Mouse (Mus musculus) CH12.LX (cell line): ENCODE measurements around the gene 2610002M06Rik. TPM values are rescaled to one million over a fixed set of nuclear protein-coding genes. Genes with fewer than 3 reads are reported as not detected.

ENCODE experiments used
- DNase-seq: peaks from one replicate; pipeline ENCODE4 v3.0.0-alpha.2; 2013; ENCODE audit errors: extremely low read depth
- H3K27ac ChIP-seq: 2 replicates; pipeline ENCODE4 v1.5.1; 2012; ENCODE audit warnings: low read depth, mild to moderate bottlenecking, control low read depth, moderate library complexity; ENCODE audit not compliant: insufficient read depth
- H3K27me3 ChIP-seq: replicated peaks from 2 replicates; pipeline ENCODE3; 2012; ENCODE audit warnings: inconsistent platforms
- H3K36me3 ChIP-seq, 2 experiments: replicated peaks in 1 of 2; 2 replicates each; pipeline versions ENCODE3 to v1.6.1; 2012; ENCODE audit warnings: inconsistent platforms in 1 of 2, low read length in 1 of 2, mild to moderate bottlenecking in 1 of 2, mixed read lengths in 1 of 2, moderate library complexity in 1 of 2; ENCODE audit not compliant: control insufficient read depth in 1 of 2, insufficient read depth in 1 of 2
- H3K4me1 ChIP-seq, 2 experiments: 2 replicates each; pipeline ENCODE4 v1.6.1; 2012; ENCODE audit warnings: inconsistent platforms in 1 of 2, moderate library complexity in 1 of 2; ENCODE audit not compliant: insufficient read depth in 2 of 2, control insufficient read depth in 1 of 2
- H3K4me2 ChIP-seq: 2 replicates; pipeline ENCODE4 v1.6.1; 2012; ENCODE audit warnings: low read depth, mild to moderate bottlenecking, control low read depth; ENCODE audit not compliant: poor library complexity, insufficient read depth, severe bottlenecking
- H3K4me3 ChIP-seq, 3 experiments: fragments of 150-350 bp in 1 of 3; sonication (generic) in 1 of 3; replicated peaks in 1 of 3; 2 replicates each; pipeline versions ENCODE3 to v1.5.1; 2011 to 2012; ENCODE audit warnings: low read depth in 2 of 3, low read length in 2 of 3, mild to moderate bottlenecking in 2 of 3, moderate library complexity in 2 of 3, control low read depth in 1 of 3, improper control_type of control experiment in 1 of 3, inconsistent platforms in 1 of 3, mixed read lengths in 1 of 3; ENCODE audit not compliant: poor library complexity in 1 of 3
- H3K79me2 ChIP-seq: replicated peaks from 2 replicates; pipeline ENCODE4 v1.6.1; 2012; ENCODE audit warnings: mild to moderate bottlenecking, moderate library complexity; ENCODE audit not compliant: control insufficient read depth, poor library complexity, insufficient read depth, severe bottlenecking; ENCODE audit errors: extremely low read depth
- H3K9ac ChIP-seq: 2 replicates; pipeline ENCODE4 v1.6.1; 2012; ENCODE audit warnings: low read depth, mild to moderate bottlenecking, control low read depth, moderate library complexity; ENCODE audit not compliant: insufficient read depth
- H3K9me3 ChIP-seq: replicated peaks from 2 replicates; pipeline ENCODE3; 2012; ENCODE audit warnings: low read length, inconsistent platforms, mixed read lengths
- BHLHE40 ChIP-seq: IDR thresholded peaks from 2 replicates; pipeline ENCODE4 v1.6.1; 2011; ENCODE audit warnings: mild to moderate bottlenecking, low read depth, low read length, improper control_type of control experiment
- CHD2 ChIP-seq: IDR thresholded peaks from 2 replicates; pipeline ENCODE4 v1.6.1; 2011; ENCODE audit warnings: low read length, improper control_type of control experiment
- CTCF ChIP-seq, 2 experiments: IDR thresholded peaks in 1 of 2; conservative IDR thresholded peaks in 1 of 2; 2 replicates each; pipeline ENCODE4 v1.5.1; 2011 to 2012; ENCODE audit warnings: low read depth in 2 of 2, low read length in 2 of 2, improper control_type of control experiment in 1 of 2, inconsistent platforms in 1 of 2, mild to moderate bottlenecking in 1 of 2, moderate library complexity in 1 of 2
- ELF1 ChIP-seq: IDR thresholded peaks from 2 replicates; pipeline ENCODE4 v1.6.1; 2014; ENCODE audit warnings: low read depth, mild to moderate bottlenecking, inconsistent platforms, low read length, improper control_type of control experiment
- EP300 ChIP-seq: IDR thresholded peaks from 2 replicates; pipeline ENCODE4 v1.6.1; 2011; ENCODE audit warnings: low read length, improper control_type of control experiment
- ETS1 ChIP-seq: conservative IDR thresholded peaks from 2 replicates; pipeline ENCODE4 v1.6.1; 2012; ENCODE audit warnings: low read depth, mild to moderate bottlenecking, inconsistent platforms, low read length, improper control_type of control experiment, moderate library complexity
- GABPA ChIP-seq: IDR thresholded peaks from 2 replicates; pipeline ENCODE4 v1.6.1; 2012; ENCODE audit warnings: low read depth, low read length, improper control_type of control experiment, inconsistent platforms; ENCODE audit not compliant: insufficient replicate concordance
- IRF4 ChIP-seq: IDR thresholded peaks from 2 replicates; pipeline ENCODE4 v1.6.1; 2014; ENCODE audit warnings: low read depth, mild to moderate bottlenecking, inconsistent platforms, low read length, improper control_type of control experiment
- JUND ChIP-seq: conservative IDR thresholded peaks from 2 replicates; pipeline ENCODE4 v1.6.1; 2011; ENCODE audit warnings: low read depth, low read length, improper control_type of control experiment
- KAT2A ChIP-seq: IDR thresholded peaks from 2 replicates; pipeline ENCODE4 v1.6.1; 2012; ENCODE audit warnings: low read length, improper control_type of control experiment, inconsistent platforms; ENCODE audit not compliant: insufficient replicate concordance
- MAFK ChIP-seq: IDR thresholded peaks from 2 replicates; pipeline ENCODE4 v1.6.1; 2011; ENCODE audit warnings: low read length, improper control_type of control experiment; ENCODE audit not compliant: insufficient replicate concordance
- MAZ ChIP-seq: IDR thresholded peaks from 2 replicates; pipeline ENCODE4 v1.6.1; 2012; ENCODE audit warnings: low read depth, mild to moderate bottlenecking, inconsistent platforms, low read length, improper control_type of control experiment, moderate library complexity
- MXI1 ChIP-seq: IDR thresholded peaks from 2 replicates; pipeline ENCODE4 v1.6.1; 2011; ENCODE audit warnings: mild to moderate bottlenecking, low read depth, low read length, improper control_type of control experiment
- MYC ChIP-seq: IDR thresholded peaks from 2 replicates; pipeline ENCODE4 v1.6.1; 2011; ENCODE audit warnings: low read depth, mild to moderate bottlenecking, improper control_type of control experiment, low read length
- NELFE ChIP-seq: IDR thresholded peaks from 2 replicates; pipeline ENCODE4 v1.6.1; 2011; ENCODE audit warnings: low read depth, low read length, improper control_type of control experiment
- PAX5 ChIP-seq: IDR thresholded peaks from 2 replicates; pipeline ENCODE4 v1.6.1; 2012; ENCODE audit warnings: low read length, inconsistent platforms, mixed read lengths
- POLR2AphosphoS2 ChIP-seq: IDR thresholded peaks from 2 replicates; pipeline ENCODE4 v1.6.1; 2011; ENCODE audit warnings: low read depth, low read length, improper control_type of control experiment
- RCOR1 ChIP-seq: conservative IDR thresholded peaks from 2 replicates; pipeline ENCODE4 v1.6.1; 2012; ENCODE audit warnings: low read depth, mild to moderate bottlenecking, inconsistent platforms, low read length, improper control_type of control experiment
- SIN3A ChIP-seq: IDR thresholded peaks from 2 replicates; pipeline ENCODE4 v1.6.1; 2012; ENCODE audit warnings: low read length, improper control_type of control experiment, inconsistent platforms
- SMC3 ChIP-seq: IDR thresholded peaks from 2 replicates; pipeline ENCODE4 v1.6.1; 2011; ENCODE audit warnings: low read depth, low read length, improper control_type of control experiment
- TBP ChIP-seq: conservative IDR thresholded peaks from 2 replicates; pipeline ENCODE4 v1.6.1; 2011; ENCODE audit warnings: low read depth, low read length, improper control_type of control experiment
- TCF12 ChIP-seq: IDR thresholded peaks from 2 replicates; pipeline ENCODE4 v1.6.1; 2014; ENCODE audit warnings: low read depth, mild to moderate bottlenecking, inconsistent platforms, low read length, improper control_type of control experiment
- USF1 ChIP-seq: IDR thresholded peaks from 2 replicates; pipeline ENCODE4 v1.6.1; 2014; ENCODE audit warnings: low read depth, mild to moderate bottlenecking, inconsistent platforms, low read length, improper control_type of control experiment
- USF2 ChIP-seq: conservative IDR thresholded peaks from 2 replicates; pipeline ENCODE4 v1.6.1; 2011; ENCODE audit warnings: low read depth, low read length, improper control_type of control experiment
- ZKSCAN1 ChIP-seq: IDR thresholded peaks from 2 replicates; pipeline ENCODE4 v1.6.1; 2012; ENCODE audit warnings: low read depth, inconsistent platforms, low read length, improper control_type of control experiment, borderline replicate concordance
- ZMIZ1 ChIP-seq: IDR thresholded peaks from 2 replicates; pipeline ENCODE4 v1.6.1; 2012; ENCODE audit warnings: low read depth, mild to moderate bottlenecking, inconsistent platforms, low read length, improper control_type of control experiment
- dilution Hi-C: fragments of 300-500 bp; cut with MboI; formaldehyde crosslinking; loops from 2 replicates; pipeline ENCODE4 v1.14.3; 2020; ENCODE audit warnings: low sequenced_read_pairs; ENCODE audit not compliant: extremely low pct_unique_long_range_greater_than_20kb, extremely low pct_ligation_motif_present
- in situ Hi-C: fragments of 300-500 bp; cut with MboI; formaldehyde crosslinking; loops from 3 replicates; pipeline ENCODE4 v1.14.3; 2019; ENCODE audit warnings: low sequenced_read_pairs, low pct_ligation_motif_present, low pct_unique_long_range_greater_than_20kb, mixed read lengths
- polyA plus RNA-seq: library from polyadenylated mRNA; unstranded; fragments of >175 nt; gene quantifications from 2 replicates; pipeline ENCODE4 v1.2.1, GENCODE M21; 2012; ENCODE audit warnings: low read depth; ENCODE audit not compliant: insufficient read length
- total RNA-seq, 2 experiments: library from RNA; depleted of rRNA; stranded (reverse); fragments of 300-350 nt in 1 of 2; fragments of >200 nt in 1 of 2; gene quantifications; 2 replicates each; pipeline ENCODE4 v1.2.3; 2012 to 2014

2610002M06Rik gene
- total and polyA plus RNA-seq, 3 experiments: 3.9 to 14.6 (median 7.9) TPM

DNA sequence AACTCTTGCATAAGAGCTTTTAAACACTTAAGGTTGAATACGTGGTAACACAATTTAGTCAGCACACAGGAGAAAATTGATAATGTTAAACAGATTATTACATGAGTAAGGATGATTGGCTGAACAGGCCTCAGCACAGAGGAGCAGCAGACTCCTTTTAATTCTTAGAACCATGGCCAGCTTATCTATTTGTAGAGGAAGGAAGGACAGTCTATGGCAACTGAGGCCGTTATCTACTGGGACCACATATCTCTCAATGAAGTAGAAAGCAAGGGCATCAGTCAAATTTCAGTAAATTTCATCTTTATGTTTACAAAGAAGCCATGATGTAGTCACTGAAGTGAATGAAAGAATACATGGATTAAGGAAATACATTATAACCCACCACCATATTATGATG lies 19.2 kb downstream of the 2610002M06Rik start:
- Histone ChIP-seq H3K36me3 (peaks cover 0 to 2% of the 10 kb centered on the region in 2 experiments), H3K79me2 (no peaks in the 10 kb centered on the region), H3K4me1 (no peaks in the 10 kb centered on the region), H3K9ac (no peak overlapping the region), H3K27ac (no peak overlapping the region), H3K27me3 (no peaks in the 10 kb centered on the region), H3K4me2 (no peak overlapping the region), H3K9me3 (no peaks in the 10 kb centered on the region), H3K4me3 (no peak overlapping the region)
- no peak for TF ChIP-seq ZKSCAN1
- TF ChIP-seq KAT2A: no peak
- TF ChIP-seq ZMIZ1: no peak
- TF ChIP-seq ETS1: no peak
- no peak for TF ChIP-seq JUND
- no peak for TF ChIP-seq GABPA
- TF ChIP-seq MAZ: no peak
- TF ChIP-seq TBP: no peak
- TF ChIP-seq RCOR1: no peak
- no peak for TF ChIP-seq USF1
- no peak for TF ChIP-seq SMC3
- TF ChIP-seq POLR2AphosphoS2: no peak
- no peak for TF ChIP-seq EP300
- TF ChIP-seq PAX5: no peak
- in situ Hi-C loops: no loop called here
- DNase-seq: no peak
- dilution Hi-C loops: no loop called here

DNA sequence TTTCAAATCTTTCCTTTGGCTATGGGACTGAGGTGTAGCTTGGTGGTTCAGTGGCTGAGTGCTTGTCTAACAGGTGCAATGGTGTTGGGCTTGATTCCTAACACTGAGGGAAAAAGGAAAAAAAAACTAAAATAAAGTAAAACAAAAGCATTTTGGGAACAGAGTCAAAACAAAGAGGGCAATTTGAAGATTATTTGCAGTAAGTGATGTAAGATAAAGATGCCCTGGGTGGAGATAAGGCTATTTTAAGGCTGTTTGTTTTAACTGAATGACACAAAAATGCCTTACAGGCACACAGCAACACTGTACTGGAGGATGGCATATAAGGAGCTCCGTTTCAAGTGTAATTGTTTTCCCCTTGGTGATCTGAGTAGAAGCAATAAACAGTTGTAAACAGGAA lies 20.3 kb downstream of the 2610002M06Rik start:
- Histone ChIP-seq H3K27me3 (no peaks in the 10 kb centered on the region), H3K4me2 (no peak overlapping the region), H3K79me2 (no peaks in the 10 kb centered on the region), H3K36me3 (peaks cover 0 to 4% of the 10 kb centered on the region in 2 experiments), H3K9ac (no peak overlapping the region), H3K9me3 (no peaks in the 10 kb centered on the region), H3K27ac (no peak overlapping the region), H3K4me3 (no peak overlapping the region), H3K4me1 (no peaks in the 10 kb centered on the region)
- no peak for DNase-seq
- in situ Hi-C loops (no loop called here), dilution Hi-C loops (no loop called here)
- TF ChIP-seq POLR2AphosphoS2 (no peak), SMC3 (no peak), MYC (no peak), PAX5 (no peak), ELF1 (no peak), TCF12 (no peak), NELFE (no peak), BHLHE40 (no peak), USF1 (no peak), CHD2 (no peak), SIN3A (no peak), ZKSCAN1 (no peak), MXI1 (no peak), IRF4 (no peak), ZMIZ1 (no peak), USF2 (no peak), RCOR1 (no peak), CTCF (conservative IDR thresholded peaks at IDR 0.05 in 1 of 2, IDR thresholded peaks at IDR 0.05 in 1 of 2; ENCODE audit: low read depth in 2 of 2, low read length in 2 of 2) (no peak), MAFK (no peak)
